Comparison of ENCODE assay signal across 26 mouse cellular contexts in genomic region chr8:96100817-96101216, GRCm38 (mm10).
"Had no signal": no experiment of that assay in that cellular context is flagged by ENCODE, and none has a peak within 500 bp of the region (broad histone marks: within the 10 kb centered on the region; RNA-seq: fewer than 3 reads in every experiment).

No protein-coding gene starts in this region.

- H3K4me3 ChIP-seq: gastrocnemius, adult 2 months; heart, embryonic 10.5 days; heart, embryonic 12.5 days; hindbrain, embryonic 10.5 days; hindbrain, embryonic 12.5 days; intestine, embryonic 15.5 days; layer of hippocampus, adult 2 months; left cerebral cortex, adult 2 months; limb, embryonic 10.5 days; limb, embryonic 12.5 days had no signal

- H3K9me3 ChIP-seq: heart, embryonic 10.5 days; heart, embryonic 12.5 days; hindbrain, embryonic 10.5 days; hindbrain, embryonic 12.5 days; intestine, embryonic 15.5 days; limb, embryonic 10.5 days; limb, embryonic 12.5 days had no signal

- H3K9ac ChIP-seq: heart, embryonic 12.5 days; hindbrain, embryonic 12.5 days; hindbrain, embryonic 14.5 days; intestine, embryonic 15.5 days; limb, embryonic 12.5 days had no signal

- H3K4me1 ChIP-seq: heart, embryonic 10.5 days; heart, embryonic 12.5 days; hindbrain, embryonic 10.5 days; hindbrain, embryonic 12.5 days; intestine, embryonic 15.5 days; limb, embryonic 10.5 days; limb, embryonic 12.5 days had no signal

- DNase-seq: gastrocnemius, adult 2 months; gastrocnemius, postnatal 10 days; gastrocnemius, postnatal 25 days; heart, adult 18-20 months; heart, postnatal 10 days; heart, postnatal 4 days; kidney, adult 18-20 months; kidney, adult 8-10 months; kidney, postnatal 10 days; kidney, postnatal 25 days; kidney, postnatal 4 days; liver had no signal

- H3K27me3 ChIP-seq: heart, embryonic 12.5 days; hindbrain, embryonic 12.5 days; intestine, embryonic 15.5 days; limb, embryonic 12.5 days had no signal

- H3K27ac ChIP-seq: gastrocnemius, adult 2 months; heart, embryonic 10.5 days; hindbrain, embryonic 10.5 days; hindbrain, embryonic 12.5 days; hindbrain, embryonic 14.5 days; intestine, embryonic 15.5 days; layer of hippocampus, adult 2 months; left cerebral cortex, adult 2 months; limb, embryonic 10.5 days; limb, embryonic 12.5 days had no signal

- ATAC-seq: hindbrain, embryonic 16.5 days; inflammation-experienced regulatory T-cells, adult 6 months; intestine, embryonic 15.5 days; intestine, postnatal 0 days had no signal

- H3K36me3 ChIP-seq: heart, embryonic 10.5 days; heart, embryonic 12.5 days; hindbrain, embryonic 10.5 days; hindbrain, embryonic 12.5 days; intestine, embryonic 15.5 days; limb, embryonic 10.5 days; limb, embryonic 12.5 days had no signal

- H3K4me2 ChIP-seq: heart, embryonic 12.5 days; hindbrain, embryonic 12.5 days; hindbrain, embryonic 14.5 days; intestine, embryonic 15.5 days; limb, embryonic 12.5 days; liver, embryonic 11.5 days had no signal
